ENCODE assay signal across 8 mouse cellular contexts in the genomic region with DNA sequence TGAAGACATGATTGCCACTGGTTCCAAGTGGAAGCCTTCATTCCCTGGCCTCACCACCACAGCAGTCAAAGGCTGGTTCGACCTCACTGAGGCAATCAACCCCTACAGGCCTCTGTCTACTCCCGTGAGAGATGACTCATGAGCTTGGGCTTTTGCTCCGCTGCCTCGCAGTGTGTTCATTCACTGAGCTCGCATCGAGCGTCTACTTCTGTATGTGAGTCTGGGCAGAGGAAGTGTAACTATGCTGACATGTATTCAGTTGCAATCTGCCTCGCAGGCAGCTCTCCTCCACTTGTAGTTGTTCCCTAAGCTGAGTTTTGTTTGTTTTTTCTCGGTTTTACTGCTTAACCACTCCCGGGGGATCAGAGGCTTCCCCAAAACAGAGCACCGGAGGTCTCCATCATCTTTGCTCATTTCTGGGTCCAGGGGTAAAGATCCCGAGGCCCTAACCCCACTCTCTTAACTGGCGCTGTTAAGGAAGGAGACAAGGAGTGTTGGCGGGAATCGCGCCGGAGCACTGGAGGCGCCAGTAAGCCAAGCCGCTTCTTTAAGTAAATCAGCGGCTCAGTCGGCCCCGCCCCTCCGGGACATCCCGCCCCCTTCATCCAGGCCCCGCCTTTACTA. TPM values are rescaled to one million over a fixed set of nuclear protein-coding genes. Genes with fewer than 3 reads are reported as not detected.
DNase-seq lines count a peak whose midpoint lies in the region; ATAC-seq and TF ChIP-seq lines count a peak whose summit lies in the region.

No protein-coding gene starts in this region.

- TF ChIP-seq POLR2A in bone marrow, adult 2 months (IDR thresholded peaks at IDR 0.05; ENCODE audit: borderline replicate concordance, control insufficient read depth, low read depth, low read length): peak; percentile 25; the same call in 1 of the 2 replicates
- peak; percentile 96 for TF ChIP-seq POLR2A in lung, adult 2 months (IDR thresholded peaks at IDR 0.05; ENCODE audit: borderline replicate concordance, extremely low read depth, low read depth, low read length)

- ATAC-seq in hindbrain, embryonic 16.5 days: peak; percentile 34
- peak; percentile 23 for ATAC-seq in neural tube, embryonic 14.5 days (ENCODE audit: low read depth)

- under 1% methylated on average over 25 of the region's 25 CpGs for WGBS in bone marrow, adult 2 months
- under 1% methylated on average over 25 of the region's 25 CpGs for WGBS in hindbrain, embryonic 16.5 days
- WGBS in lung, adult 2 months: 1% methylated on average over 25 of the region's 25 CpGs
- under 1% methylated on average over 25 of the region's 25 CpGs for WGBS in neural tube, embryonic 14.5 days

- H3K4me1 ChIP-seq in bone marrow, adult 2 months (ENCODE audit: control insufficient read depth, insufficient read depth, low read length): no peaks in the 10 kb centered on the region
- H3K4me1 ChIP-seq in hindbrain, embryonic 16.5 days (ENCODE audit: control insufficient read depth, insufficient read depth, low read depth, low read length): peaks cover 25% of the 10 kb centered on the region
- peaks cover 13% of the 10 kb centered on the region for H3K4me1 ChIP-seq in lung, adult 2 months (ENCODE audit: control insufficient read depth, insufficient read depth, low read length)
- peaks cover 25% of the 10 kb centered on the region for H3K4me1 ChIP-seq in neural tube, embryonic 14.5 days (ENCODE audit: control insufficient read depth, insufficient read depth, low read length)

- H3K9ac ChIP-seq in hindbrain, embryonic 16.5 days (ENCODE audit: low read depth, low read length): peak overlapping the region; percentile 77
- peak overlapping the region; percentile 35; the same call in 1 of the 2 replicates for H3K9ac ChIP-seq in neural tube, embryonic 14.5 days (replicated peaks; ENCODE audit: low read depth, low read length)

- no peak for TF ChIP-seq CTCF in bone marrow, adult 2 months (IDR thresholded peaks at IDR 0.05; ENCODE audit: control insufficient read depth, insufficient read depth, low read length)
- 0 out of 2 replicates have a peak, but pooled peaks have one; percentile 4 for TF ChIP-seq CTCF in gastrocnemius, adult 2 months (IDR thresholded peaks at IDR 0.05)
- no peak for TF ChIP-seq CTCF in lung, adult 2 months (IDR thresholded peaks at IDR 0.05; ENCODE audit: insufficient read depth, low read length)

- DNase-seq in right cerebral cortex, postnatal 25 days: peak; percentile 48
- no peak for DNase-seq in right cerebral cortex, postnatal 14 days
- peak; percentile 63 for DNase-seq in gastrocnemius, adult 2 months
- DNase-seq in lung, adult 2 months: no peak
- DNase-seq in cerebellum, adult 11 months: no peak

- no peaks in the 10 kb centered on the region for H3K27me3 ChIP-seq in hindbrain, embryonic 16.5 days (replicated peaks; ENCODE audit: control insufficient read depth, insufficient read depth, low read length)
- H3K27me3 ChIP-seq in neural tube, embryonic 14.5 days (ENCODE audit: control insufficient read depth, insufficient read depth, low read length): no peaks in the 10 kb centered on the region

- H3K36me3 ChIP-seq in hindbrain, embryonic 16.5 days (ENCODE audit: control insufficient read depth, insufficient read depth, low read length): no peaks in the 10 kb centered on the region
- no peaks in the 10 kb centered on the region for H3K36me3 ChIP-seq in neural tube, embryonic 14.5 days (ENCODE audit: control insufficient read depth, insufficient read depth, low read length)

- intact Hi-C loops in gastrocnemius, adult 2 months (cut with DNase I): loop anchor here (10.0 kb wide), 2 partner anchors 65 to 115 kb away; no protein-coding TSS in a partner anchor

- peak overlapping the region; percentile 41 for H3K4me3 ChIP-seq in bone marrow, adult 2 months (replicated peaks; ENCODE audit: control insufficient read depth, low read depth, low read length)
- peak overlapping the region; percentile 92 for H3K4me3 ChIP-seq in gastrocnemius, adult 2 months
- H3K4me3 ChIP-seq in hindbrain, embryonic 16.5 days (ENCODE audit: low read length): peak overlapping the region; percentile 89
- peak overlapping the region; percentile 31 for H3K4me3 ChIP-seq in lung, adult 2 months (replicated peaks; ENCODE audit: extremely low read depth, low read depth, low read length)
- peak overlapping the region; percentile 84 for H3K4me3 ChIP-seq in neural tube, embryonic 14.5 days (ENCODE audit: low read depth, low read length)

- H3K4me2 ChIP-seq in hindbrain, embryonic 16.5 days (ENCODE audit: low read length): peak overlapping the region; percentile 74
- peak overlapping the region; percentile 80 for H3K4me2 ChIP-seq in neural tube, embryonic 14.5 days (ENCODE audit: low read depth, low read length)

- H3K9me3 ChIP-seq in hindbrain, embryonic 16.5 days (ENCODE audit: control insufficient read depth, low read length): no peaks in the 10 kb centered on the region
- H3K9me3 ChIP-seq in neural tube, embryonic 14.5 days (ENCODE audit: control insufficient read depth, low read length): no peaks in the 10 kb centered on the region

- H3K27ac ChIP-seq in bone marrow, adult 2 months (ENCODE audit: control insufficient read depth, insufficient read depth, low read depth, low read length, poor library complexity): peak overlapping the region; percentile 34; the same call in 1 of the 2 replicates
- H3K27ac ChIP-seq in gastrocnemius, adult 2 months: peak overlapping the region; percentile 92
- H3K27ac ChIP-seq in hindbrain, embryonic 16.5 days (ENCODE audit: low read depth, low read length): peak overlapping the region; percentile 67
- H3K27ac ChIP-seq in neural tube, embryonic 14.5 days (ENCODE audit: low read depth, low read length): peak overlapping the region; percentile 70

RNA-seq across cellular contexts. Expression of a gene that starts 0.6 kb away (rescaled TPM):
- 0.92 and 1.4 TPM in 2 replicates for polyA plus RNA-seq in bone marrow, adult 2 months (2011; ENCODE audit: insufficient read depth, insufficient read length, low replicate concordance, missing spikeins)
- 1 to 10 TPM; 2.1 to 4.0 TPM for total RNA-seq in gastrocnemius, adult 2 months (2021)
- 13.7 and 17.0 TPM in 2 replicates for polyA plus RNA-seq in hindbrain, embryonic 16.5 days (2015; fragmentation: Nextera tagmentation; extraction: Ambion mirVana)
- polyA plus RNA-seq in lung, adult 2 months (2012; rRNA removed): 33.9 and 40.2 TPM in 2 replicates
- 12.4 and 18.5 TPM in 2 replicates for polyA plus RNA-seq in neural tube, embryonic 14.5 days (2014; fragmentation: Nextera tagmentation; extraction: Ambion mirVana)

Comparison
In these comparisons a context has a peak if more than half of its experiments do, and no peak if none do; other contexts are left out.
1. DNase-seq: peak in right cerebral cortex, postnatal 25 days (single experiment) and gastrocnemius, adult 2 months (single experiment); none in right cerebral cortex, postnatal 14 days (single experiment), lung, adult 2 months (single experiment) and cerebellum, adult 11 months (single experiment).
2. H3K27ac ChIP-seq: peak in every context shown above with its lines; median percentile 92 in gastrocnemius, adult 2 months; 70 in neural tube, embryonic 14.5 days; 67 in hindbrain, embryonic 16.5 days; 34 in bone marrow, adult 2 months.
3. H3K4me3 ChIP-seq: peak in every context shown above with its lines; median percentile 92 in gastrocnemius, adult 2 months; 89 in hindbrain, embryonic 16.5 days; 84 in neural tube, embryonic 14.5 days; 41 in bone marrow, adult 2 months; 31 in lung, adult 2 months.